Mouse (Mus musculus) myocyte (in vitro differentiated cells): ENCODE results near the gene Zfp335.

Source experiments
- MYOD1 ChIP-seq, 3 experiments: IDR thresholded peaks; one replicate each; pipeline ENCODE4 v1.6.1; 2011; ENCODE audit warnings: control low read depth in 2 of 3, low read depth in 2 of 3, mild to moderate bottlenecking in 2 of 3, moderate library complexity in 1 of 3; ENCODE audit not compliant: insufficient read length in 2 of 3, control insufficient read depth in 1 of 3
- MYOG ChIP-seq, 3 experiments: IDR thresholded peaks; one replicate each; pipeline ENCODE4 v1.6.1; 2011; ENCODE audit warnings: control low read depth in 2 of 3, low read depth in 2 of 3, mild to moderate bottlenecking in 2 of 3; ENCODE audit not compliant: insufficient read length in 2 of 3, control insufficient read depth in 1 of 3, insufficient read depth in 1 of 3
- POLR2A ChIP-seq: IDR thresholded peaks from one replicate; pipeline ENCODE4 v1.6.1; 2011; ENCODE audit warnings: low read depth, mild to moderate bottlenecking, control low read depth, moderate library complexity; ENCODE audit not compliant: insufficient read length
- USF1 ChIP-seq: IDR thresholded peaks from one replicate; pipeline ENCODE4 v1.6.1; 2011; ENCODE audit warnings: low read depth, mild to moderate bottlenecking, control low read depth, moderate library complexity

GRCm38 (mm10) chr2:164950501-164950900, 38.9 kb upstream of the Zfp335 start:
- TF ChIP-seq MYOG (IDR thresholded peaks at IDR 0.05; ENCODE audit: control insufficient read depth in 1 of 3, insufficient read depth in 1 of 3, insufficient read length in 2 of 3, low read depth in 2 of 3): no peak
- TF ChIP-seq POLR2A: no peak
- TF ChIP-seq MYOD1 (IDR thresholded peaks at IDR 0.05; ENCODE audit: control insufficient read depth in 1 of 3, insufficient read length in 2 of 3, low read depth in 2 of 3): no peak
- TF ChIP-seq USF1: no peak
